Mouse (Mus musculus) lung, postnatal 10 days (tissue): ENCODE results near the gene Map3k13.
"Not testable (repeated sequence)": the region's sequence is repeated elsewhere in the genome, so short reads cannot be mapped to it uniquely, and the experiment has no call there.

Source experiments
- DNase-seq: peaks from one replicate; pipeline ENCODE4 v3.0.0; 2021

Gene Map3k13

DNA sequence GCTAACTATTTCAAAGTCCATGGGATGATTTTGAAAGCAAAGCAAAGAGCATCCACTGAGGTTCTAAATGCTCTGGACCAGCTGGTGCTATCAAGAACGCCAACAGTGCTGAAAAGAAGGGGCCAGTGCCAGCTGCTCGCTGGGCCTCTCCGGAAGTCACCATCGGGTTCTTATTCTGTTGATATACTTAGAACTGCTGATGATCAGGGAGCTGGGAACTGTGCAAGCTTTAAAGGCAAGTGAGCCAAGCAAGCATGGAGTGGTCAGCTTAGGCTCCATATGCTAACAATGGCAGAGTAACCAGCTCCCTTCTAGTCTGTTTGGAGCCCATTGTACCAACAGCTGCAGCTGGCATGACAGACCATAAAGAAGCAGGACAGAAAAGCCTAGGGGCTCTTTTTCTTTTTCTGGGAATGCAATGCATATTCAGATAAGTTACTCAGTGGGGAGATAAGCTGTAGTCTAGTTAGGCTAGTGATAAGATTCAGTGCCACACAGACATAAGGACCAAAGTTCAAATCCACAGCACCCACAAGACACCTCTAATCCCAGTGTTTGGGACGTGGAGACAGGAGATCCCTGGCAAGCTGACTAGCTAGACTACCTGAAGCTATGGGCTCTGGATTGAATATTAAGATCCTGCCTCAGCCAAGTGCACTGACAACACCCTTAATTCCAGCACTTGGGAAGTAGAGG, 60.6 kb downstream of the Map3k13 start:
- DNase-seq, result no peak

DNA sequence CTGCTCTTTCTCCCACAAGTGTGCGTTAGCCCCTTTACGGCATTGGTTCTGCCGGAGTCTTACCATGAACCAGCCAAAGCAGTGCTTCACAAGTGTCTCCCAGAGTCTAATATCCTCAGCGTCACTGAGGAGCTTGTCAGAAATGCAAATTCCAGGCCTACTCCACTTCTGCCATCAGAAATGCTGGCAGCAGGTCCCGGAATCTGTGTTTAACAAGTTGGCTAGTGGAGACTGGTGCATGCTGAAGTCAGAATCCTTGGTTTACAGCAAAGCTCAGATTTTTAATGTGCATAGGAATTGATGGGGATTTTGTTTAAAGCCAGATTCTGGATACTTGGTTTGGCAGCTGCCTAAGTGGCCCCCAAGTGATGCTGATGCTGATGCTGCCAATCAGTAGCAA, 62.0 kb downstream of the Map3k13 start:
- DNase-seq, result no peak

DNA sequence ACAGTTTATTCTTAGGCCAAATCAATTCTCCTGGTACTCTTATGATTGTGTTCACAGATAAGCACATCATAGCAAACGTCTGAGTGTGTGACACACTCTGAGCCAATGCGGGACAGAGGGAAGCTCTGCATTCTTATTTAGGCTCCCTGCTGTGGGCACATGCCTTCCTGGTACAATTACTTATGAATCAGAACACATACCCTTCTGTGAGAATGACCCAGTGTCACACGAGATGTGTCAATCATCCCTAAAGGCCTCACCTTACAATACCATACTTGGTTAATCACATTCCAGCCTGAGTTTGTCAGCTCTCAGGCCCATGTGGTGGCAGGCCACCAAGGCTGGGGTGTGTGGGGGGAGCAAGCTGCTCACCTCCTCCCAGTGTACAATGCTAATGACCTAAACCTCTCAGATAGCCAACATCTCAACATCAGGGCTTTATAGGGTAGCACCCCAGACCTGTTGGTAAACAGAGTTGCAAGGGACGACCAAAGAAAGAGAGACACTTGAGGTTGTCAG, 63.0 kb downstream of the Map3k13 start:
- no peak for DNase-seq

DNA sequence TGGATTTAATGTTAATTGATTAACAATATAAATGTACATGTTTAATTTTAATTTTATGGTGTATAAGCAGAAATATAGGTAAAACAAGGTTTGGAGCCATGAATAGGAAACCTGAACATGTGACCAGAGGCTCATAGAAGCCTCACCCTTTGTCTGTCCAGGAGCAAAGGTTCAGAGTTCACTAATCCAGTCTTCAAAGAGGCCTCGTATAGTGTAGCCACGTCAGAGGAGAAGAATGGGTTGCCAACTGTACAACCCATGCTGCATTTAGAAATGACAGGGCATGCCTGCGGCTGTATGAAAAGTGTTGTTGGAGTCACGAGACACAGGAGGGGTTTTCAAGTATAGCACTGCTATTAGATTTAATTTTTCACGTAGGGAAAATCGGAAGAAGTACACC, 64.0 kb downstream of the Map3k13 start:
- DNase-seq, result no peak

DNA sequence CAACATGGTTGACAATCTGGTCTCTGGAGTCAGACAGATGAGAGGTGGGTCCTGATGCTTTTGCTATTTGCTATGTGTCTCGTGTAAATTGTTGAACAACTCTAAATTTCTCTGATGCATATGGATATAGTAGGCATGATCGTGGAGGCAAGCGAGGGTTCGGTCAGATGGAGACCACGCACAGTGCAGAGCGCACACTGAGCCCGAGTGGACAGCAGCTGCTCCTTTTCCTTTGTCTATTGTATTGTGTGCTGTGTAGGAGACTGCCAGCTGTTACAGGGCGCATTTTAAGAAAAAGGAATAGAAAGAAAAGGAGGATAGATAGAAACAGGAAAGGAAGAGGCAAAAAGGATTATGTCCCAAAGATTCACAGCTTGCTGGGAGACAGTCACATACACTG, 64.7 kb downstream of the Map3k13 start:
- no peak for DNase-seq

DNA sequence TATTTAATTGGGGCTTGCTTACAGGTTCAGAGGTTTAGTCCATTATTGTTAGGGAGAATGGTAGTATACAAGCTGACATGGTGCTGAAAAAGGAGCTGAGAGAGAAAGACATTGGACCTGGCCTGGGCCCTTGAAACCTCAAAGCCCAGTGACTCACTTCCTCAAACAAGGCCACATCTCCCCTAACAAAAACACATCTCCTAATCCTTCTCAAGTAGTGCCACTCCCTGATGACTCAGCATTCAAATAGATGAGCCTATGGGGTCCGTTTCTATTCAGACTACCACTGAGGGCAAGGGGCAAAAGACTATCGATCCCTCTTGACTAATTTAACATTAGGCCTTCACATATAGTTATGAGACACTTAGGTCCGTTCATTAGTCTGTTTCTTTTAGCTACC, 68.3 kb downstream of the Map3k13 start:
- DNase-seq, result no peak

DNA sequence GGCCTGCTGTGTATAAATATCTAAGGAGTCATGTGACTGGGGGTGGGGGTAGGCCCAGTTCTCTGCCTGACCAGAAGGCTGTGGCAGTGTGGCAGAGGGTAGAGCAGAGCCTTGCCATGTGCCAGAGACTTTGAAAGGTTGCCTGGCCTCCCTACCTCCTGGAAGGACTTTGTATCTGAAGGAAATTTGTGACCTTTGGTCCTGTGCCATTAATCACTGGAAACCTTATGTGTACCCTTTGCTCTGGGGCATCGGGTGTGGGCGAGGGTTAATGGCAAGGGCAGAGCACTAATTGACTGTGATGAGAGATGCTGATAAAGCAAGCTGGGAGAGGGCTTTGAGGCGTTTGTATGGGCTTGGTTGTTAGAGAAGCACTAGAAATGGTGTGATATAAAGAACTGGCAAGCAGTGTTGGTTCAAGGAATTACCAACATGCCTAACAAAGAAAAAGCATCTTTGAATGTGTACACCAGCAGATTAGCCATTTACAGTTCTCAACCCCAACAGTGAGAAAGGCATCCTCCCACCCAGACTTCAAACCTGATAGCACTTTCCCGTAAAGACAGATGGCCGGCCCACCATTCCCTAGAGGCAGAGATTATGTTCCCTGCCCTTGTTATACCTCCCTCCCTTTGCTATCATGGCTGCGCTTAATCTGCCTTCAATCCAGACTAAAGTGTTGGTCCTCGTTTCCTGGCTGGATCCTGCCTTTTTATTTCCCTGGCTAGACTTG, 71.3 kb downstream of the Map3k13 start:
- no peak for DNase-seq

DNA sequence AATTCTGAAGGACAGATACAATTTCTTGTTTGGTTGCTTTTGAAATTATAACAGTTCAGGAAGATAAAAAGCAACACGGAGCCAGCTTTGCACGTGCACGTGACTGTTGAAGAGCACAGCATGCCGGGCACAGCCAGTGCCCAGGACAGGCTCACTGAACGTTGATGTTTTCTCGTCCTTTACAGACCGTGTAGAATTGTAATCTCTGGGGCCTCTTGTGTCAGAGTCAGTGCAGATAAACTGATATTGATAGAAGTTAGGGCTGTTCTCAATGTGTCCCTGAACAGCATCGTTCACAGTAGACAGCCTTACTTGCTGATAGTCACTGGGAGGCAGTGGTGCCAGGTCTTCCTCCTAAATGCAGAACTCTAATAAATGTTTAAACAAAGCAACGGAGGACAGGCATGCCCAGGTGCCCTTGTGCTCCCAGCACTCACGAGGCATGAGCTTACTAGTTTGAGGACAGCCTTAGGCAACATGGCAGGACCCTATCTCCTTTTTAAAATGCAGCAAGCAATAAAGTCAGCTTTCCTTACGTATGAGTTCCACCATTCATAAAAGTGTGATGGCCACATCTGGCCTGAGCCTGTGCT, 71.9 kb downstream of the Map3k13 start:
- no peak for DNase-seq

DNA sequence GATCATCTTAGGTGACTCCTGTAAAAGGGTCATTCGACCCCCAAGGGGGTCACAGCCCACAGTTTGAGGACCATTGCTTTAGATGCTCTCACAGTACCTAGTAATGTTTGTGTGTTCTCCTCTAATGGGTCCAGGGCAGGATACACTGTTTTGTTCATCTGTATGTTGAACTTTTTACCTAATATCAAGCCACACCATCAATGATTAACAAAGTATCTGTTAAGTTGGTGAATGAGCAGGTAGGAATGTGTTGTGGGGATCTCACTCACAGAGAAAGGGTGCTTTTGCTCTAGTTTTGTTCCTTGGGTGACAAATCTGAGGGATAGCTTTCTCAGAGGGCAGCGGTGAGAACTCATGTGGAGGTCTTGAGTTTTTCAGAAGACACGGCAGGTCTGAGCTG, 73.6 kb downstream of the Map3k13 start:
- DNase-seq, result no peak

DNA sequence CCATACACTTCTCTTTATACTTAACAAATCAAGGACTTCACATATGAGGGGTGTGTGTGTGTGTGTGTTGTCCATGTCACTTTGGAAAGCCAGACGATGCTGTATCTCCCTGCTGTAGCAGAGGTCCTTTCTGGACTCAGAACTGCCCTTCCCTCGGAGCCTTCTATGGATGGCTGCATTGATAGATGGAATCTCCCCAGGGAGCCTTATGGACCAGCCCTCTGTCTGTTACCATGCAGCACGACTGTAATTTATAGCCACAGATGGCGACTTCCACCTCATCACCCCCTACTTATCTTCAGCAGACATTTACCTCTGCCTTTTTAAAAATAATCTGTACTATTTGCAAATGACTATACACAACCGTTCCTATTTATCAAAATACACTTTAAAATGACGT, 74.5 kb downstream of the Map3k13 start:
- DNase-seq, result no peak

DNA sequence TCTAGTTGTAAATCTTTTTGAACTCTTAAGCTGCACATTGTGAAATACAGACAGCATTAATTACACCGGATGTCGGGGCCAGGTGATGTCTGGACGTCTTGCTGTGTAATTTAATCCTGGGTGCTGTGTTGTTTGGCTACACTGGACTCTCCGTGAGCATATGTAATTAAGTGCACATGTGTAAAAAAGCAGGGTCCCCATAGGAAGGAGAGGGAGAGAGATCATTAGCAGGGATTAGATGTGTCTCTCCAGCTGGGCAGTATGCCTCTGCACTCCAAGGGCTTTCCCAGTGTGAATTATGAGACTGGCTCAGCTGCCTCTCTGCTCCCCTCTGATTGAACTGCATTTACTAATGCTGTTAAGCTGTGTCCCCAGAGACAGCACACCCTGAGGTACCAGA, 75.7 kb downstream of the Map3k13 start:
- DNase-seq, result no peak

DNA sequence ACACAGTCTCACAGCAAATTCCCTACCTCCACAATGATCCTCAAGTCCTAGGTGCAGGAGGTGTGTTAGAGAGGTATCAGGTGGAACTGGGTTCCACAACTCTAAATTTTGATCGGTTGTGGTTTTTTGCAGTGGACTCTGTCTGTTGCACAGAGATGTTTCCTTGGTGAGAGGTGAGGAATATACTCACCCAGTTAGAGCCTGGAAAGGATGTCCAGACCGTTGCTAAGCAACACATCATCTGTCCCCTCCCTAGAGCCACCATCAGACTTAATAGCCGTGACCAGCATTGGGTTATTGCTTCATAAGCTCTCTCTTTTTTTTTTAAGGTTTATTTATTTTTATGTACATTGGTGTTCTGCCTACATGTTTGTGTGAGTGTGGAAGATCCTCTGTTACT, 83.6 kb downstream of the Map3k13 start:
- DNase-seq, result no peak

DNA sequence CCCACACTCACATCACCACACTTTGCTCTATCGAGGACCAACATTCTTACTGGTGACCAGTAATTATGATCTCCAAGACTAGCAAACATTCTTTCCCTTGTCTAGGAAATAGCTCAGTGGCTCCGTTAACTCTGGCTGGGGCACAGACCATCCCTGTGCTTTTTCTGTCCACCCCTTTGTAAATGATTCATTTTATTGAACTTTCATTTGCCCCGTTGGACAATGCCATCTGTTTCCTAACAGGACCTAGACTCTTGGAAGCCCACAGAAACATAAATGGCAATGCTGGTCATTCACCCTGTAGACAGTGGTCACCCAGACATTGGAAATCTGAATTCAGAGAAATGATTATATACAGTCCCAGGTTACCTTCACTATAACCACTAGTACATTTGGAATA, 84.7 kb downstream of the Map3k13 start:
- no peak for DNase-seq

DNA sequence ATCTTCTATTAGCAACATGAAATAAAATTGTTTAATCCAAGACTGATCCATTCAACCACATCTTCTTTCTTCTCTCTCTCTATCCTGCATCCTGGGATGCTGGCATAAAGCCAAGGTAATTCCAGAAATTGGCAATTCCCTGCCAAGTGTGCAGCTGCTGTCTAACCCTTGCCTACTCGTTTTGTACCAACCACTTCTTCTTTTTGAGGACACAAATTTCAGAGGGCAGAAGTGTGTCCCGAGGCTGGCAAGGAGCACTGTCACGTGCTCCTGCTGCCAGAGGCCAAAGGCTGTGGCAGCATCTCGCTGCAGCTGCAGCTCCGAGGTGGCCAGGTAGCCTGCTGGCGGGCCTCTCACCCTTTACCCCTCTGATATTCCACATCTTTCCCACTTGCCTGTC, 87.0 kb downstream of the Map3k13 start:
- DNase-seq, result no peak

DNA sequence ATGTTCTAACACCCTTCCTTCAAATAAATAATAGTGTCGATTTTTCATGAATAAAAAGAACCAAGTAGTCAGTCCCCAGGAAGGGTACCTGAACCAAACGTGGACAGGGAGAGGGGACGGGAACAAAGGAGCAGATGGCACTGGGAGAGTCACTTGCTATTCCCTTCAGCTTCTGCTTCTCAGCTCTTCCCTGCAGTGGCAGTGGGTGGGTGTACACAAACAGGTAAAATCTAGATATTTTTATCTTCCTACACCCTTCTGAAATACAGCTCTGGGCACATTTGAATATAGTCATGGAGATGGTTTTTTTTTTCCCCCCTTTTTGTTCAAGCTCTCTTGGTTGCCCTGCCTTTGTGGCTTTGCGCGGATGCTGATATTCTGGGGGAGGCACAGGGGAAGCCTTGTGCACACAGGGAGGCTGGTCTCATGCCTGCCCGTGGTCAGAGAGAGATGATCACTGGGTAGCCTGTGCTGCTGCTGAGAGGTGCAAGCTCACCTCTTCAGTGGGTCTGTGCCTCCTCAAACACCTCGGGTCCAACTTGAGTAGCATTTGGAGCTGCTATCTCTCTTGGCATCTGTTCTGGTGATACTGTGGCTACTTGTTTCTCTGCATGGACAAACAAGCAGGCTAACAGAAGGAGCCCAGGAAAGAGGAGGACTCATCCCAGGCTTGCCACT, 87.6 kb downstream of the Map3k13 start:
- DNase-seq, result no peak

DNA sequence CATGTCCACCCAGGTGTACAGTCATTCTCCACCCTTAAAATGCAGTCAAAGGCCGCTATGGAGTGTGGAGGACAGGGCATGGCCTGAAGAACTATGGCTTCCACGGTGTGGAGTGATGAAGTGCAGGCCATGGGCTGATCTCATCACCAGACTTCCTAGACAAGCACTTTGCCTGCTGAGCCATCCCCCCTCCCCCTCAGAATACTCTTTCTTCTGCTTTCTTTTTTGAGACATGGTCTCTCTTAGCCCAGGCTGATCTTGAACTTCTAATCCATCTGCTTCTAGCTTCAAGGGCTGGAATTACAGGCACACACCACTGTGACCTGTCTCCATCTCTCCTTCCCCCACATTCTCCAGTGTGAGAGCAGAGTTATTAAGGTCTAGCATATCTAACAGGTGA, 93.5 kb downstream of the Map3k13 start:
- no peak for DNase-seq

DNA sequence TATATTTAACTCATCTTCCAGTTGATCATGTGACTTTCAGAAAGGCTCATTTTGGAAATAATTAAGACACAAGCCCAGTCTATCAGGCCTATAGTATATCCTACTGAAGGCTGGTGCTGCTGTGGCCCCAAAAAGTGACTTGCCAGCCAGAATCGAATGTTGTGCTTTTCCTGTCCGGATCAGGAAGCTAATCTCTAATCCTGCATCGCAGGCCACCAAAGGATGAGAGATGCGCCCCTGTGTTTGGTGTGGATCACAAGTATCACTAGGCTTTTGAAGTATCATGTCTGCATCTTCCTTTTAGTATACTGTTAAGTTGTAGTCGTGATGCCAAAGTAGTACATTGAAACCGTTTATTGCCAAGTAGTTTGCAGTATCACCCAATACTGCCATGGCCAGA, 99.7 kb downstream of the Map3k13 start:
- DNase-seq, result no peak

DNA sequence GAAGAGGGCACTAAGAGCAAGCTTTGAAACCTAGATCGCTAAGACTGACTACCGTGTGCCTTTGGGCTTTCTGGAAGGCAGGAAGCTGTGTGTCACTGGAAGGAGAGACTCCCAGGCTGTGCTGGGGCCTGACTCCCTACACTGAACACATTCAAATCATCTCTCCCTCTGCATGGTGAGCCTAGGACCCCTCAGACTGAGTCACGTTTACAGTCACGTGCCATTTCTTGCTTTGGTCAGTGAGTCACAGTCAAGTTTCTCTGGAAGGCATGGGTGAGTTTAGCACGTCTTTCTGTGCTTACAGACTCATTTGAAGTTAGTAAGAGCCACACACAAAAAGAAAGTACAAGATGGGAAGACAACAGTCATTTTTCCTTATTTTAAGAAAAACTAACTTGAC, 107.1 kb downstream of the Map3k13 start:
- DNase-seq, result no peak

DNA sequence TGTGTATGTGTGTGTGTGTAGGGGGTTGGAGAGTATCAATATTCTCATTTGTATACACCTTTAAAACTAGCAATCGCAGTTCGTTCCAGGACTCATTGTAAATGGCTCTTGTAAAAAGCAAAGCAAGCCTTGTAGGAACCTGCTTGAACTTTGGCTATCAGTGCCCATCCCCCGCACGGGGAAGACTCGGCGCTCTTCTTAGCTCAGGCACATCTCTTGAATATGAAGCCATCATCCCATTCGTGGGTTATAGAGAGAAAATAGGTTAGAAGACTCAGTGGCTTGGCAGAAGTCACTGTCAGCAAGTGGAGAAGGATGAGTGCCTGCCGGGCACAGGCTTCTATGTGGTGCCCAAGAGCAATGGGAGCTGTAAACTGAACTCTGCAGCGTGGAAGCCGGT, 110.5 kb downstream of the Map3k13 start:
- DNase-seq, result no peak

DNA sequence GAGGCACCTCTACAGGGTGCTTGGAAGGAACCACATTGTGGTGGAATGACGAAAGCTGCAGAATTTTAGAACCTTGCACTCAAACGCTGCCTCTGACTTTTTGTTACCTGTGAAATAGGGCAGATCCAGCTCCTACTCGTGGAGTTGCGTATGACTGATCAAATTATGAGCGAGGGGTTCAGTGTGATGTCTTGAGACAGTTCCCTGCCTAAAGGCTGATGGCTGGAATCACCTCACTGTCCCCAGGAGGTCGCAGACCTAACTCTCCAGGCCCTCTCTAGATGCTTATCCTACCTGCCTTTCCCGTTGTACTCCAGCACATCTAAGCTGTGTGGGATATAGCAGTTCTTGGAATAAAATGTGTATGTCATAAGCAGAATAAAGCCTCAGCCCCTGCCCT, 111.8 kb downstream of the Map3k13 start:
- DNase-seq, result no peak

DNA sequence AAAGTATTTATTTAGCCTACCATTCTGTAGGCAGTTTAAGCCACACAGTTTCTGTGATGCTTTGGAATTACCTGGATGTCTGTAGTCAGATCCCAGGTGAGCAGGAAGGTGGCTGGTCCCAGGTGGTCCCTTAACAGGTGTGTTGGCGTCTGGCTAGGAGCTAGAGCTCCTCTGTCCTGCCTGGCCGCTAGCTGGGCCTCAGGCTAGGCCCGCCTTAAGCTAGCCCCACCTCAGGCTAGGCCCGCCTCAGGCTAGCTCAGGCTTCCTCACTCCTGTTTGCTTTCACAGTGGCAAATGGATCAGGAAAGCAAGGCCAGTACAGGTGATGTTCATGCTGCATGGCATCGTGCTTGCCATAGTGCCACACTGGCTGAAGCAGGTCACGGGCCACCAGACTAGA, 112.8 kb downstream of the Map3k13 start:
- no peak for DNase-seq

DNA sequence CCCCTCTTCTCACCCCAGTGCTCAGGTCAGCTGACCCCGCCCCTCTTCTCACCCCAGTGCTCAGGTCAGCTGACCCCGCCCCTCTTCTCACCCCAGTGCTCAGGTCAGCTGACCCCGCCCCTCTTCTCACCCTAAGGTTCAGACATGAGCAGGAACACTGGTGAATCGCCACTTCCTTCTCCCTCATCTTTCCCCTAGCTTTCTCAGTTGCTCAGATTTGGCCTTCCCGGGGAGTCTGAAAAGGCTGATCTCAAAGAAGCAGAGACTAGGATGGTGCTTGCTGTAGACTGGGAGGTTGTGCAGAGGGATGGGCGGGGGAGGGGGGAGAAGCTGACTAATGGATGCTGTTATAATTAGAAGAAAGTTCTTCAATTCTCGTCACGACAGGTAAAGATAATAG, 114.8 kb downstream of the Map3k13 start:
- DNase-seq, result not testable (repeated sequence)

DNA sequence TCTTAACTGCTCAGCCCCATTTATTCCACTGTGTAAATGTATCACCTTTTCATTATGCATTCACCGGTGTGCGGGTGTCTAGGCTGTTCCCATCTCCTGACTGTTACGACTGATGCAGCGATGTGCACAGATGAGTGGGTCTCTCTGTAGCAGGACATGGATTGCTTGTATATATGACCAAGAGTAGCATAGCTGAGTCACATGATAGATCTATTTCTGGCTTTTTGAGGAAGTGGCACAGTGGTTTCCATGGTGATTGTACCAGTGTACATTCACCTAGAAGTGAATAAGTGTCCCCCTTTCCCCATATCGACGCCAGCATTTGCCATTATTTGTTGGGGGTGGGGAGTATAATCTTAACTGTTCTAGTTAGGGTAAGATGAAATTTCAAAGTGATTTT, 119.2 kb downstream of the Map3k13 start:
- DNase-seq, result no peak

DNA sequence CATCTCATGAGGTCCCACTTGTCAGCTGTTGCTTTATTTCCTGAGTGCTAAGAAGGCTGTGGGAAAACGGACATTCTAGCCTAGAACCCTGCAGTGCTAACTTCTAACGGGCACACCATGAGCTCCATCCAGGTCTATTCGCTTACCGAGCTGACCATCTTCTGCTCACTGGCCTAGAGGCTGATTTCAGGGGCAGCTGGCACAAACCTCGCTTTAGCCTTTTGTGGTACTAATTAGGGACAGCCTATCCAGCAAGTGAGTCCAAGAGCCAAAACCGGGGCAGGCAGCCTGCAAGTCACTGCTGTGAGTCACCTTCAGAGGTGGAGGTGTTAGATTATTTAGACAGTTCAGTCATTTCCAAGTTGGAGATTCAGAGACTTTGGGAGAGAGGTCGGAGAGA, 122.5 kb downstream of the Map3k13 start:
- no peak for DNase-seq
